Mouse (Mus musculus): ENCODE measurements at regions not wholly inside any gene's neighbourhood (a gene's known extent, or its start where the extent isn't known, plus 50 kb on each side); places are given as distances from the start of the nearest gene placed in this dataset.

DNA sequence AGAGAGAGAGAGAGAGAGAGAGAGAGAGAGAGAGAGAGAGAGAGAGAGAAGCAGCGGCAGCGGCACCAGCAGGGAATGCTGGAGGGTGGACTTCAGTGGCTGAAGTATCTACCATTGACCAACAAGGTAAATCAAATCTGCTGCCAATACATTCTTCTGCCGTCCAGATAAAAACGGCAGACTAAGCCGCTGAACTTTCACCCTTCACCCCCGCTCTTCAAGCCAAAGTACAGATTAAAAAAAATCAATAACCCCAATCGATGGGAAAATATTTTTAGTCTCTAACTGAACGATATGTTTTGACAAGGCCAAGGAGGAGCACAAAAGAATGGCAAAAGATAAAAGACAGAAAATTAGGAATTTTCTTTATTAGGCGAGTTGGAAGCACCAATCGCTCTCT lies 205.3 kb upstream of the Onecut1 start:
- Histone ChIP-seq H3K4me2 (no peak overlapping the region), H3K4me3 (no peak overlapping the region), H3K9me3 (no peaks in the 10 kb centered on the region), H3K9ac (no peak overlapping the region), H3K27me3 (replicated peaks) (no peaks in the 10 kb centered on the region), H3K27ac (no peak overlapping the region), H3K4me1 (no peaks in the 10 kb centered on the region), H3K36me3 (replicated peaks) (no peaks in the 10 kb centered on the region)
- no peak for ATAC-seq (replicated peaks)
- 84% methylated on average over 10 of the region's 10 CpGs for WGBS

DNA sequence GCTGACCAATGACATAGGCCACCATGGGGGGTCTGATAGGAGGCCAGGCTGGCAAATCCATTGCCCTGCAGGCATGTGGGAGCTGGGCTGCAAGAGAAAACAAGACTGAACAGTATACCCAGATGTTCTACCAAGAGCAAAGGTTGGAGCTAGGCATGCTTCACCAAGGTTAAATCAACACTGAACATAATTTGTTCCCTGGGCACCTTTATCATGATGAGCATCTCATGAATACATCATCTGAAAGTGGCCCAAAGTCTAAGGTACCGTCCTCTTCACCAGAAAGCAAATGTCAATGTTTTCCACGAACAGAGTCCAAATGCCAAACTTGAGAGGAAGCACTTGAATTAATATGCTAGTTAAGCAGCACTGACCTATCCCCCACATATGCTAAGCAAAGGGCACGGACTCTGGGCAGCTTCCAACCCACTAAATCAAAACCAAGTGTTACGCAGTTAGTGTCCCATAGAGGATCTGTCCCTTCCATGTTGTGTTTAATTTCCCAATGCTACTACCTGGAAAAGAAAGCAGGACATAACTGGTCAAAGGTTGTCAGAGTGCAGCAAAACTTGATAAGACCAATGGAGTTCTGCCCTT lies 190.3 kb upstream of the Onecut1 start:
- H3K9ac ChIP-seq = no peak overlapping the region
- ATAC-seq (replicated peaks) = no peak

DNA sequence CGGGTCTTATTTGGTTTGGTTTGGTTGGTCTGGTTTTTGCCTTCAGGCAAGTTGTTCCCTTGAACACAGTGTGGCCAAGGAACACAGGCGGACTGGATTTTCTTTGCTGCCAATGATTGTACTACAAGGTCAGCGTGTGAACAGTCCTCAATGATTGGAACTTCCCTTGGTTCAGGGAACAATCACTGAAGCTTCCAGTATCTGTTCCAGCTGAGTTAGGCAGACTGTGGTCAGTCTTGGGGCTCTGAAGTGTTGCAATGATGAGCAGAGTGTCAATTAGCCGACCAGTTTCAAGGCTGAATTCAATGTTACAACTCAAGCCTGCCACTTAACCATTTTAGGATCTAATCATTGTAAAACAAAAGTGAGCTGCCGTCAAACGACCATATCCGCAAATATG lies 189.5 kb upstream of the Onecut1 start:
- Histone ChIP-seq H3K9ac (no peak overlapping the region), H3K4me1 (no peaks in the 10 kb centered on the region), H3K27ac (no peak overlapping the region), H3K4me2 (no peak overlapping the region), H3K9me3 (no peaks in the 10 kb centered on the region), H3K27me3 (replicated peaks) (no peaks in the 10 kb centered on the region), H3K4me3 (no peak overlapping the region), H3K36me3 (replicated peaks) (no peaks in the 10 kb centered on the region)
- 91% methylated on average over 7 of the region's 7 CpGs for WGBS
- no peak for ATAC-seq (replicated peaks)

More for the DNA sequence above, 190.3 kb upstream of the Onecut1 start:
- H3K4me1 ChIP-seq = no peaks in the 10 kb centered on the region
- H3K9me3 ChIP-seq = no peaks in the 10 kb centered on the region
- H3K4me3 ChIP-seq = no peak overlapping the region
- H3K4me2 ChIP-seq = no peak overlapping the region
- no peaks in the 10 kb centered on the region for H3K27me3 ChIP-seq (replicated peaks)
- H3K36me3 ChIP-seq (replicated peaks) = no peaks in the 10 kb centered on the region
- no peak overlapping the region for H3K27ac ChIP-seq
- WGBS = 89% methylated on average over 4 of the region's 4 CpGs

GRCm38 (mm10) chr9:74698229-74698628 lies 163.5 kb upstream of the Onecut1 start:
- H3K9me3 ChIP-seq = no peaks in the 10 kb centered on the region
- no peaks in the 10 kb centered on the region for H3K4me1 ChIP-seq
- H3K9ac ChIP-seq = no peak overlapping the region
- ATAC-seq (replicated peaks) = no peak
- no peak overlapping the region for H3K27ac ChIP-seq
- H3K27me3 ChIP-seq (replicated peaks) = no peaks in the 10 kb centered on the region
- no peaks in the 10 kb centered on the region for H3K36me3 ChIP-seq (replicated peaks)
- no peak overlapping the region for H3K4me3 ChIP-seq
- WGBS = 52% methylated on average over 8 of the region's 8 CpGs
- no peak overlapping the region for H3K4me2 ChIP-seq

GRCm38 (mm10) chr9:74705698-74706097 lies 156.0 kb upstream of the Onecut1 start:
- no peaks in the 10 kb centered on the region for H3K27me3 ChIP-seq (replicated peaks)
- peak; percentile 45; the same call in 1 of the 2 replicates for ATAC-seq (replicated peaks)
- peaks cover 8% of the 10 kb centered on the region for H3K4me1 ChIP-seq
- no peak overlapping the region for H3K4me2 ChIP-seq
- H3K27ac ChIP-seq = no peak overlapping the region
- H3K9ac ChIP-seq = no peak overlapping the region
- H3K9me3 ChIP-seq = no peaks in the 10 kb centered on the region
- WGBS = 54% methylated on average over 4 of the region's 4 CpGs
- H3K36me3 ChIP-seq (replicated peaks) = no peaks in the 10 kb centered on the region
- H3K4me3 ChIP-seq = no peak overlapping the region

- WGBS = 22% methylated on average over 1 of the region's 1 CpGs
- Histone ChIP-seq H3K9me3 (no peaks in the 10 kb centered on the region), H3K4me3 (no peak overlapping the region), H3K36me3 (replicated peaks) (no peaks in the 10 kb centered on the region), H3K4me1 (peaks cover 8% of the 10 kb centered on the region), H3K4me2 (no peak overlapping the region), H3K27me3 (replicated peaks) (no peaks in the 10 kb centered on the region), H3K27ac (no peak overlapping the region), H3K9ac (no peak overlapping the region)
- ATAC-seq (replicated peaks) = no peak
Observed at GRCm38 (mm10) chr9:74707608-74708007, 154.1 kb upstream of the Onecut1 start.

DNA sequence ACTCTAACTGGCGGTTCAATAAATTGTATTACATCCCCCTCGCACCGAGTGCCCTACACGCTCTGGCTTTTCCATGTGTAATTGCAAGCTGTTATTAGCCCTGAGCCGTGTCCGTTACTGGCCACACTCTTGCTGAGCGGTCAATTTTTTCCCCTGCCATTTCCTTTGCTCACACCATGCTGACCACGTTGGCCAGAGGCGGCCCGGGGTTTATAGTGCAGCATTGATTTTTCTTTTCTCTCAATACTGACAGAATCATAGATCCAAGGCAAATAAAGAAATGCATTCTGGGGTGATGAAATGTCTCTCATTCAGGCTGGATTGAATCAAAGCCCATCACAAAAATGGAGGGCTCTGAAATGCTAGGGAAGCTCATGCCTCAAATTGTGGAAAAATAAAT lies 150.0 kb upstream of the Onecut1 start:
- Histone ChIP-seq H3K9me3 (no peaks in the 10 kb centered on the region), H3K27me3 (replicated peaks) (no peaks in the 10 kb centered on the region), H3K4me1 (peaks cover 2% of the 10 kb centered on the region; the same call in 1 of the 2 replicates), H3K4me2 (no peak overlapping the region), H3K27ac (no peak overlapping the region), H3K36me3 (replicated peaks) (no peaks in the 10 kb centered on the region), H3K9ac (no peak overlapping the region), H3K4me3 (no peak overlapping the region)
- 91% methylated on average over 10 of the region's 10 CpGs for WGBS
- no peak for ATAC-seq (replicated peaks)

- H3K36me3 ChIP-seq (replicated peaks) = no peaks in the 10 kb centered on the region
- ATAC-seq (replicated peaks) = no peak
- H3K4me1 ChIP-seq = no peaks in the 10 kb centered on the region
- no peak overlapping the region for H3K9ac ChIP-seq
- 94% methylated on average over 5 of the region's 5 CpGs for whole genome bisulfite sequencing
- H3K27me3 ChIP-seq (replicated peaks) = no peaks in the 10 kb centered on the region
- H3K4me3 ChIP-seq = no peak overlapping the region
- H3K27ac ChIP-seq = no peak overlapping the region
- H3K4me2 ChIP-seq = no peak overlapping the region
- no peaks in the 10 kb centered on the region for H3K9me3 ChIP-seq
Observed at GRCm38 (mm10) chr9:74732451-74732850, 129.3 kb upstream of the Onecut1 start.

DNA sequence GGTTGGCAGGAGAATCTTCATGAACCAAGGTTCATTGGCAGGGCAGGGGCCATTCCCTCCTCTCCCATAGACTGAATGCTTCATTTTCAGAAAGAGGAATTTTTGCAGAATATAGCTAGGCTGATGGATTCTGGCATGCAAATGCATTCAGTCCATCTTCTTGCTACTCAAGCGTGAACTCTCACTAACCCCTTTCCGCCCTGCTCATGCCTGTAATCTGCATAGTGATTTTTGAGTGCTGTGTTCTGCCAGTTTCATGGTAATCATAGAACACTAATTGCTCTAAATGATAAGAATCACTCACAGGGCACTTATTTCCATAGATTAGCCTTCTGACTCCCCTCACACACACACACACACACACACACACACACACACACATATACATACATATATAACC lies 119.8 kb upstream of the Onecut1 start:
- no peaks in the 10 kb centered on the region for H3K27me3 ChIP-seq (replicated peaks)
- 75% methylated on average over 2 of the region's 2 CpGs for WGBS
- H3K36me3 ChIP-seq (replicated peaks) = no peaks in the 10 kb centered on the region
- no peaks in the 10 kb centered on the region for H3K4me1 ChIP-seq
- ATAC-seq (replicated peaks) = no peak
- H3K4me2 ChIP-seq = no peak overlapping the region
- H3K27ac ChIP-seq = no peak overlapping the region
- H3K4me3 ChIP-seq = no peak overlapping the region
- H3K9me3 ChIP-seq = no peaks in the 10 kb centered on the region
- H3K9ac ChIP-seq = no peak overlapping the region

DNA sequence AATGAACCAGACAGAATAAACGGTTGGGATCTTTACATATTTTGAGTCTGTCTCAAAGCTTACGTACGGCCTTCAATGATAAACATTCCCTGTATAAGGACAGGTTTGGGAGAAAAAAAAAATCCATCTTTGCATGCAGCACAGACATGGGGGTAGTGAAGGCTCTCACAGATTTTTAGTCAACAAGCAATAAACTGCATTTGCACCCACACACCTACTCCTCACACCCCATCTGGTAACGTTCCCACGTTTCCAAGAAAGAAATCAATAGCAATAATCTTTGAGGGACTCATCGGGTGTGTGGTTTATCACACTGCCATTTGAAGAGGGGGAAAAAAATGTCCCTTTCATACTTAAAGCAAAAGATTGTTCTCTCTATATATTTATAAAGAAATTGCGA lies 113.8 kb upstream of the Onecut1 start:
- Histone ChIP-seq H3K27me3 (replicated peaks) (no peaks in the 10 kb centered on the region), H3K9ac (no peak overlapping the region), H3K36me3 (replicated peaks) (no peaks in the 10 kb centered on the region), H3K4me1 (no peaks in the 10 kb centered on the region), H3K27ac (no peak overlapping the region), H3K4me3 (no peak overlapping the region), H3K9me3 (no peaks in the 10 kb centered on the region), H3K4me2 (no peak overlapping the region)
- ATAC-seq (replicated peaks) = no peak
- WGBS = 75% methylated on average over 7 of the region's 7 CpGs

- H3K27ac ChIP-seq = no peak overlapping the region
- no peaks in the 10 kb centered on the region for H3K36me3 ChIP-seq (replicated peaks)
- WGBS = 72% methylated on average over 3 of the region's 3 CpGs
- no peaks in the 10 kb centered on the region for H3K27me3 ChIP-seq (replicated peaks)
- H3K4me2 ChIP-seq = no peak overlapping the region
- H3K9ac ChIP-seq = no peak overlapping the region
- H3K4me1 ChIP-seq = no peaks in the 10 kb centered on the region
- H3K9me3 ChIP-seq = no peaks in the 10 kb centered on the region
- no peak for ATAC-seq (replicated peaks)
- H3K4me3 ChIP-seq = no peak overlapping the region
Observed at GRCm38 (mm10) chr9:74758025-74758424, 103.7 kb upstream of the Onecut1 start.

DNA sequence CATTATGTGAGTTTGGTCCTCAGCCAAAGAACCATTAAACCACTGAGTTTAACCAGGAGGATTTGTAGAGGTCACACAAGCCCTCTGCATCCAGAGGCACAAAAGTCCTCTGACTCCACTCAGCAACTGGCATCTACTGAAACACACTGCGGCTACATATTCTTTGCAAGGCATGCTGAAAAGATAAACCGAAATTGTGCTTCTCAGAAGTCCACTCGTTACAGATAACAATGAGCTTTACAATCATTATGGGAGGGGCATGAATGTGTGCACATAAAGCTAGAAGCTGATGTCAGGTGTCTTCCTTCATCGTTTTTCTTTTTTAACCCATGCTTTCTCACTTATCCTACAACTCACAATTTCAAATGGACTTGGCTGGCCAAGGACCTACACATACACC lies 102.8 kb upstream of the Onecut1 start:
- Histone ChIP-seq H3K4me1 (no peaks in the 10 kb centered on the region), H3K4me3 (no peak overlapping the region), H3K9me3 (no peaks in the 10 kb centered on the region), H3K9ac (no peak overlapping the region), H3K27me3 (replicated peaks) (no peaks in the 10 kb centered on the region), H3K4me2 (no peak overlapping the region), H3K27ac (no peak overlapping the region), H3K36me3 (replicated peaks) (no peaks in the 10 kb centered on the region)
- 92% methylated on average over 4 of the region's 4 CpGs for WGBS
- no peak for ATAC-seq (replicated peaks)

DNA sequence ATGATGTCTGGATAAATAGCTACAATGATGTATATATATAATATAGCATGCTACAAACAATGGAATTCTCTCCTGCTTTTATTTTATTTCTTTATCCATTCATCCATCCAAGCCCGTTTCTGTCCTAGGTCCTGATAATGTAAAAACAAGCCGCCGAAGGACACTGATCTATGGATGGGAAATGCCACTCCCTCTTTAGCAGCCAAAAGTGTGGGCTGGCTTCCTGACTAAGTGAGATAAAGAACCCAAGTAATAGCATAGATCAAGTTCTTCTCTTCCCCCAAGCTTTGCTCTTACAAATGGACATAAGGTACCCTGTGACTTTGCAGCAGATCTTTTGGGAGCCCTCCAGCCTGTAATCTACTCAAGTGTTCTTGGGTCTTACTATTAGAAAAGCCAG lies 81.3 kb upstream of the Onecut1 start:
- WGBS = 85% methylated on average over 3 of the region's 3 CpGs

More for the DNA sequence above, 81.3 kb upstream of the Onecut1 start:
- Histone ChIP-seq H3K4me3 (no peak overlapping the region), H3K9ac (no peak overlapping the region), H3K4me1 (no peaks in the 10 kb centered on the region), H3K27ac (no peak overlapping the region), H3K9me3 (no peaks in the 10 kb centered on the region), H3K27me3 (replicated peaks) (no peaks in the 10 kb centered on the region), H3K4me2 (no peak overlapping the region), H3K36me3 (replicated peaks) (no peaks in the 10 kb centered on the region)
- ATAC-seq (replicated peaks) = no peak
